Mouse (Mus musculus) embryonic fibroblast, embryonic 13.5 days (primary cell): ENCODE data around the gene Nipsnap3b.

ENCODE experiments used
- CTCF ChIP-seq: IDR thresholded peaks from 2 replicates; pipeline ENCODE4 v1.5.1; 2011; ENCODE audit warnings: mild to moderate bottlenecking, control low read depth, low read length, moderate library complexity, borderline replicate concordance; ENCODE audit not compliant: insufficient read depth
- POLR2A ChIP-seq: IDR thresholded peaks from 2 replicates; pipeline ENCODE4 v1.6.1; 2011; ENCODE audit warnings: low read depth, mild to moderate bottlenecking, control low read depth, low read length, moderate library complexity

DNA sequence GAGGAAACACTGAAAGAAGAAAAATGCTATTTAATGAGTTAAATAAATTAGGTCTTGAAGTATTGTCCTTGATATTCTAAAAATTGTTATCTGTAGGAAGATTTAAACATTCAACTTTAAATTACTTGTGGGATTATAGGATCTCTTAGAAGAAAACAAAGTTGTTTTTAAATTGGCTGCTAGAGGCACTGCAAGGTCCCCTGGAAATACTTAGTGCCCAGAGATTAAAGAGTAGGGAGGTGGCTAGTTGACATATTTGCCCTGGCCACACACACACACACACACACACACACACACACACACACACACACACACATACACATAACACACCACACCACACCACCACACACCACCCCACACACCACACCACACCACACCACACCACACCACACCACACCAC lies 47.4 kb upstream of the Nipsnap3b start, which contains the start of gene Olfr270:
- no peak for TF ChIP-seq CTCF
- TF ChIP-seq POLR2A = no peak
